Mouse (Mus musculus) embryonic facial prominence, embryonic 13.5 days (tissue): ENCODE data around the gene Evl. TPM values are rescaled to one million over a fixed set of nuclear protein-coding genes. Genes with fewer than 3 reads are reported as not detected.

Experiments
- ATAC-seq: fragments of 200-750 bp; cut with Nextera tagmentation; 2 replicates; pipeline ENCODE4 v1.8.0; 2017; ENCODE audit warnings: low read depth; ENCODE audit not compliant: insufficient number of reproducible peaks, insufficient read depth, low FRiP score, low TSS enrichment
- H3K27ac ChIP-seq: fragments of 300-500 bp; sonication (generic); 2 replicates; pipeline ENCODE4 v1.5.1; 2015; ENCODE audit warnings: moderate library complexity, mild to moderate bottlenecking, inconsistent platforms
- H3K27me3 ChIP-seq: fragments of 300-500 bp; sonication (generic); 2 replicates; pipeline ENCODE4 v1.6.1; 2015; ENCODE audit warnings: mild to moderate bottlenecking, inconsistent platforms
- H3K36me3 ChIP-seq: fragments of 300-500 bp; sonication (generic); 2 replicates; pipeline ENCODE4 v1.6.1; 2015; ENCODE audit warnings: mild to moderate bottlenecking, inconsistent platforms
- H3K4me1 ChIP-seq: fragments of 300-500 bp; sonication (generic); 2 replicates; pipeline ENCODE4 v1.6.1; 2015; ENCODE audit warnings: inconsistent platforms
- H3K4me2 ChIP-seq: fragments of 300-500 bp; sonication (generic); 2 replicates; pipeline ENCODE4 v1.6.1; 2015; ENCODE audit warnings: moderate library complexity, mild to moderate bottlenecking, inconsistent platforms
- H3K4me3 ChIP-seq: fragments of 300-500 bp; sonication (generic); 2 replicates; pipeline ENCODE4 v1.5.1; 2015; ENCODE audit warnings: mild to moderate bottlenecking, inconsistent platforms
- H3K9ac ChIP-seq: fragments of 300-500 bp; sonication (generic); 2 replicates; pipeline ENCODE4 v1.6.1; 2015; ENCODE audit warnings: mild to moderate bottlenecking, inconsistent platforms
- H3K9me3 ChIP-seq: fragments of 300-500 bp; sonication (generic); 2 replicates; pipeline ENCODE4 v1.6.1; 2016; ENCODE audit warnings: inconsistent platforms
- WGBS: fragments of 180-500 bp; shearing (Covaris S2); methylation state at CpG from one replicate; pipeline ENCODE4 v1.1.7; 2015; ENCODE audit warnings: mixed read lengths; 5-methylcytosine and 5-hydroxymethylcytosine counted together
- polyA plus RNA-seq: library from polyadenylated mRNA; unstranded; fragments of >200 nt; fragmentation: Nextera tagmentation; extraction: Ambion mirVana; gene quantifications from 2 replicates; pipeline ENCODE4 v1.2.1, GENCODE M21; 2015

The Evl gene
- polyA plus RNA-seq, 1 experiment from 2014 or later = 79.3 TPM

GRCm38 (mm10) chr12:108653358-108654335 is 99.1 kb downstream of the Evl start:
- Histone ChIP-seq H3K36me3 (peaks cover 95% of the 10 kb centered on the region), H3K4me3 (no peak overlapping the region), H3K27me3 (no peaks in the 10 kb centered on the region), H3K9ac (no peak overlapping the region), H3K4me1 (no peaks in the 10 kb centered on the region), H3K9me3 (no peaks in the 10 kb centered on the region), H3K4me2 (no peak overlapping the region), H3K27ac (no peak overlapping the region)
- ATAC-seq = no peak
- 90% methylated on average over 11 of the region's 11 CpGs for WGBS

DNA sequence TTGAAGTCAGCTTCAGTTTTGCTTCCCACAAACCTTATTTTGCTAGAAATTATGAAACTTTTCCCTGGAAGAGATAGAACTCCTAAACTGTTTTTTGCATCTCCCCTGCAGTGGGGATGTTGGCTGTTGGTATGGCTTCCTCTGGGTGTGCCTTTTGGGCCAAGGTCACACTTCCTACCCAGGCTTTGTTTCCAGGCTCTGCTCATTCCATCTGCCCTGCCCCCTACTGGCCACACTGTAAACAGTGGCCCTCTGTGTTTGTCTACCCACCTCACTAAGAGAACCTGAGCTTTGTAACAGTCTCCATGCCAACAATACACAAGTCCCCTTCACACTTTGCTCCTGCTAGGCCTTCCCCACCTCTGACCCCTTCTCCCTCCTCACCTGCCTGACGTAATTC is 102.8 kb downstream of the Evl start:
- Histone ChIP-seq H3K4me1 (no peaks in the 10 kb centered on the region), H3K9me3 (no peaks in the 10 kb centered on the region), H3K27me3 (no peaks in the 10 kb centered on the region), H3K4me2 (no peak overlapping the region), H3K27ac (no peak overlapping the region), H3K4me3 (no peak overlapping the region), H3K36me3 (peaks cover 93% of the 10 kb centered on the region), H3K9ac (no peak overlapping the region)
- WGBS = 93% methylated on average over 1 of the region's 1 CpGs
- ATAC-seq = no peak

- peak; percentile 38; the same call in 1 of the 2 replicates for ATAC-seq
- peaks cover 60% of the 10 kb centered on the region for H3K36me3 ChIP-seq
- H3K4me2 ChIP-seq = no peak overlapping the region
Observed at GRCm38 (mm10) chr12:108668606-108669235, 114.2 kb downstream of the Evl start.

GRCm38 (mm10) chr12:108671541-108671940 is 117.0 kb downstream of the Evl start:
- ATAC-seq = no peak; the same call in 1 of the 2 replicates
- Histone ChIP-seq H3K27ac (no peak overlapping the region), H3K27me3 (no peaks in the 10 kb centered on the region), H3K36me3 (peaks cover 72% of the 10 kb centered on the region), H3K9me3 (no peaks in the 10 kb centered on the region), H3K9ac (no peak overlapping the region), H3K4me1 (0 out of 2 replicates have a peak, but pooled peaks cover 3% of the 10 kb centered on the region), H3K4me3 (no peak overlapping the region), H3K4me2 (no peak overlapping the region)
- WGBS = 91% methylated on average over 2 of the region's 2 CpGs

More at GRCm38 (mm10) chr12:108668606-108669235, 114.2 kb downstream of the Evl start:
- Histone ChIP-seq H3K27me3 (no peaks in the 10 kb centered on the region), H3K4me1 (0 out of 2 replicates have a peak, but pooled peaks cover 6% of the 10 kb centered on the region), H3K4me3 (no peak overlapping the region), H3K9me3 (no peaks in the 10 kb centered on the region), H3K27ac (no peak overlapping the region), H3K9ac (no peak overlapping the region)
- WGBS = 77% methylated on average over 8 of the region's 8 CpGs

DNA sequence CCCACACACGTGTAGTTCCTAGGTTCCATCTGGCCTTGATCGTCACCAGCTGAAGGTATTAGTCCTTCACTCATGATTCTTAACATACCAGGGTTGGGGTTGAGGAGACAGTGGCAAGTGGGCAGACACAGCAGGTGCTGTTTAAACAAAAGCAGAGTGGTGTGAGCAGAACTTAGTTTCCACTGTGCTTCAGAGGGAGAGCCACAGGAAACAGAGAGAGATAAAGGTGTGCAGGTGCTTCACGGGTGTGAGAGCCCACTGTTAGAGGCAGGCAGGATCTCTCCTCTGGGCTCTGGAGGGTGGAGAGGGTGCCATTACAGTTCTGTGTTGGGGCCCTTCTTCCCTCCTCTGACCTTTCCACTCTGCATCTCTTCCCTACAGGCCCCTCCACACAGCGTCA is 118.4 kb downstream of the Evl start:
- Histone ChIP-seq H3K4me2 (no peak overlapping the region), H3K27ac (no peak overlapping the region), H3K27me3 (no peaks in the 10 kb centered on the region), H3K9ac (no peak overlapping the region), H3K9me3 (no peaks in the 10 kb centered on the region), H3K4me3 (no peak overlapping the region), H3K36me3 (peaks cover 77% of the 10 kb centered on the region), H3K4me1 (0 out of 2 replicates have a peak, but pooled peaks cover 3% of the 10 kb centered on the region)
- 88% methylated on average over 4 of the region's 4 CpGs for WGBS
- no peak for ATAC-seq

DNA sequence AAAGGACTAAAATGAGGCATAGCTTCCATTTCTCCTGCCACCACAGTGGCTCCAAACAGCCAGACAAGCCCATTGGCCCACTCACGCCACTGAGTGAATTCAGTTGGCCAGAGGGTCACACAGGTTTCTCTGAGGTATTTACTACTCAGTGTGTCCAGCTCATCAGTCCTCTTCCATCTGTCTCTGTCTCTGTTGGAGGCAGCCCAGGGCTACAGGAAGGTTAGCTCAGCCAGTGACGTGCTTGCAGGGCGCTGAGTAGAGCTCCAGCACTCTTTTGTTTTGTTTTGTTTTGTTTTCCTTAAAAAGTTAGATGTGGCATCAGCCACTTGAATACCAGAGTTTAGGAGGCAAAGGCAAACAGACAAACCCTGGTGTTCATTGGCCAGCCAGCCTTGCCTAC is 119.0 kb downstream of the Evl start:
- Histone ChIP-seq H3K36me3 (peaks cover 76% of the 10 kb centered on the region), H3K27me3 (no peaks in the 10 kb centered on the region), H3K4me3 (no peak overlapping the region), H3K27ac (no peak overlapping the region), H3K4me1 (0 out of 2 replicates have a peak, but pooled peaks cover 3% of the 10 kb centered on the region), H3K9ac (no peak overlapping the region), H3K9me3 (no peaks in the 10 kb centered on the region), H3K4me2 (no peak overlapping the region)
- 89% methylated on average over 3 of the region's 3 CpGs for WGBS
- ATAC-seq = no peak

- Histone ChIP-seq H3K9me3 (no peaks in the 10 kb centered on the region), H3K27me3 (no peaks in the 10 kb centered on the region), H3K27ac (0 out of 2 replicates have a peak overlapping the region, but pooled peaks have one; percentile 1), H3K4me3 (no peak overlapping the region), H3K36me3 (peaks cover 82% of the 10 kb centered on the region), H3K4me1 (0 out of 2 replicates have a peak, but pooled peaks cover 3% of the 10 kb centered on the region), H3K9ac (no peak overlapping the region), H3K4me2 (no peak overlapping the region)
- WGBS = 84% methylated on average over 4 of the region's 4 CpGs
- no peak for ATAC-seq
Observed at GRCm38 (mm10) chr12:108674502-108674901, 120.0 kb downstream of the Evl start.

- no peak for ATAC-seq
- Histone ChIP-seq H3K4me1 (0 out of 2 replicates have a peak, but pooled peaks cover 3% of the 10 kb centered on the region), H3K9ac (no peak overlapping the region), H3K27me3 (no peaks in the 10 kb centered on the region), H3K36me3 (peaks cover 82% of the 10 kb centered on the region), H3K4me3 (no peak overlapping the region), H3K27ac (0 out of 2 replicates have a peak overlapping the region, but pooled peaks have one; percentile 1), H3K9me3 (no peaks in the 10 kb centered on the region), H3K4me2 (no peak overlapping the region)
- 91% methylated on average over 2 of the region's 2 CpGs for WGBS
Observed at GRCm38 (mm10) chr12:108674916-108675315, 120.4 kb downstream of the Evl start.

- H3K27ac ChIP-seq = peak overlapping the region; percentile 28; the same call in 1 of the 2 replicates
- ATAC-seq = no peak
Observed at GRCm38 (mm10) chr12:108675614-108676401, 121.3 kb downstream of the Evl start.

DNA sequence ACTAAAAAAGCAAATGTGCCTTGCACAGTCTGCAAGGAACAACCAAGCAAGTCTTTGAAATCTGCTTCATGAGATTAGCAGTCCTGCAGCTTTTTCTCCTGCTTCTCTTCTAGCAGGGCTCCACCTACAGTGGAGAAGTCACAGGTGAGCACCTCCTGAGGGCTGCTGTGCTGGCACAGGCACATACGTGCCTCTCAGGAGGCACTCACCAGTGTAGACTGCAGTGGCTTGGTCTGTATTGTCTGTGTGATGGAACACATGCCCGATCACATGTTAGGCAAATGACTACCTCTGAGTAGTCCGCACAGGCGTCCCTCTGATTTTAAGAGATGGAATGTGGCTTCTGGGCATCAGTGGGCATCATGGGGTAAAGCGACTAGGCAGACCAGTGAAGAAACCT is 122.6 kb downstream of the Evl start:
- ATAC-seq = no peak
- H3K36me3 ChIP-seq = peaks cover 87% of the 10 kb centered on the region
- H3K27ac ChIP-seq = no peak overlapping the region
- no peak overlapping the region for H3K4me2 ChIP-seq
- no peaks in the 10 kb centered on the region for H3K27me3 ChIP-seq
- H3K4me1 ChIP-seq = 0 out of 2 replicates have a peak, but pooled peaks cover 3% of the 10 kb centered on the region
- no peak overlapping the region for H3K9ac ChIP-seq
- no peak overlapping the region for H3K4me3 ChIP-seq
- no peaks in the 10 kb centered on the region for H3K9me3 ChIP-seq
- WGBS = 90% methylated on average over 5 of the region's 5 CpGs

More at GRCm38 (mm10) chr12:108675614-108676401, 121.3 kb downstream of the Evl start:
- Histone ChIP-seq H3K4me3 (no peak overlapping the region), H3K9ac (0 out of 2 replicates have a peak overlapping the region, but pooled peaks have one; percentile 11), H3K9me3 (no peaks in the 10 kb centered on the region), H3K4me2 (no peak overlapping the region), H3K36me3 (peaks cover 81% of the 10 kb centered on the region), H3K4me1 (0 out of 2 replicates have a peak, but pooled peaks cover 3% of the 10 kb centered on the region), H3K27me3 (no peaks in the 10 kb centered on the region)
- 77% methylated on average over 8 of the region's 8 CpGs for WGBS

GRCm38 (mm10) chr12:108678366-108678765 is 123.8 kb downstream of the Evl start:
- Histone ChIP-seq H3K9me3 (no peaks in the 10 kb centered on the region), H3K27ac (no peak overlapping the region), H3K4me2 (no peak overlapping the region), H3K36me3 (peaks cover 89% of the 10 kb centered on the region), H3K4me3 (no peak overlapping the region), H3K9ac (no peak overlapping the region), H3K4me1 (0 out of 2 replicates have a peak, but pooled peaks cover 3% of the 10 kb centered on the region), H3K27me3 (no peaks in the 10 kb centered on the region)
- WGBS = 85% methylated on average over 4 of the region's 4 CpGs
- ATAC-seq = no peak
